Mouse (Mus musculus) layer of hippocampus, postnatal 25 days (tissue): Measurements from ENCODE around the gene 1700030K09Rik. TPM values are rescaled to one million over a fixed set of nuclear protein-coding genes. Genes with fewer than 3 reads are reported as not detected.
A peak's percentile ranks its signal among the peaks of the same experiment; 100 is the strongest.

ENCODE experiments used
- DNase-seq, 2 experiments: peaks; one replicate each; pipeline ENCODE4 v3.0.0; 2022; ENCODE audit warnings: mixed read lengths in 2 of 2, low spot score in 1 of 2; ENCODE audit errors: extremely low spot score in 1 of 2
- total RNA-seq, 2 experiments: library from RNA; stranded (reverse); gene quantifications; 2 replicates each; pipeline ENCODE4 v1.2.3; 2021

Gene 1700030K09Rik
- 10 to 100 TPM; 12.9 to 15.4 TPM for total RNA-seq

- DNase-seq, result peak; percentile 91 to 96
Measured at GRCm38 (mm10) chr8:72443338-72443993, at the start of gene 1700030K09Rik, which contains the start of gene Calr3. TSS of gene 1700030K09Rik (plus strand) at chr8:72443880. TSS of gene Calr3 (minus strand) at chr8:72443870.

GRCm38 (mm10) chr8:72401381-72401780 lies 42.3 kb upstream of the 1700030K09Rik start:
- DNase-seq, result no peak

GRCm38 (mm10) chr8:72402981-72403380 lies 40.7 kb upstream of the 1700030K09Rik start:
- no peak for DNase-seq

GRCm38 (mm10) chr8:72407878-72408277 lies 35.8 kb upstream of the 1700030K09Rik start:
- DNase-seq, result no peak

- DNase-seq, result no peak
Measured at GRCm38 (mm10) chr8:72409443-72409842, 34.2 kb upstream of the 1700030K09Rik start.

- no peak for DNase-seq
Measured at GRCm38 (mm10) chr8:72413839-72414238, 29.8 kb upstream of the 1700030K09Rik start.

- DNase-seq, result no peak
Measured at GRCm38 (mm10) chr8:72415252-72415651, 28.4 kb upstream of the 1700030K09Rik start.

GRCm38 (mm10) chr8:72418073-72418472 lies 25.6 kb upstream of the 1700030K09Rik start:
- DNase-seq, result no peak

GRCm38 (mm10) chr8:72420571-72421361 lies 22.9 kb upstream of the 1700030K09Rik start:
- DNase-seq, result peak; percentile 25 to 35

GRCm38 (mm10) chr8:72421362-72422335 lies 22.0 kb upstream of the 1700030K09Rik start, which contains the start of gene Eps15l1:
TSS of gene Eps15l1 (minus strand) at chr8:72421460.
- DNase-seq, result peak; percentile 92 to 97

- DNase-seq, result no peak
Measured at GRCm38 (mm10) chr8:72422926-72423325, 20.8 kb upstream of the 1700030K09Rik start.

- no peak for DNase-seq
Measured at GRCm38 (mm10) chr8:72429676-72430075, 14.0 kb upstream of the 1700030K09Rik start.

GRCm38 (mm10) chr8:72434952-72435351 lies 8.7 kb upstream of the 1700030K09Rik start:
- DNase-seq, result no peak

- no peak for DNase-seq
Measured at GRCm38 (mm10) chr8:72438248-72439015, 5.2 kb upstream of the 1700030K09Rik start.

GRCm38 (mm10) chr8:72443994-72444350 lies 292 bp downstream of the 1700030K09Rik start:
- no peak for DNase-seq

GRCm38 (mm10) chr8:72445071-72445470 lies 1.4 kb downstream of the 1700030K09Rik start:
- DNase-seq, result no peak

- no peak for DNase-seq
Measured at GRCm38 (mm10) chr8:72451516-72451915, 7.8 kb downstream of the 1700030K09Rik start.

GRCm38 (mm10) chr8:72453904-72454303 lies 10.2 kb downstream of the 1700030K09Rik start:
- DNase-seq, result no peak

- DNase-seq, result no peak
Measured at GRCm38 (mm10) chr8:72455317-72455716, 11.6 kb downstream of the 1700030K09Rik start.

- no peak for DNase-seq
Measured at GRCm38 (mm10) chr8:72457806-72458205, 14.1 kb downstream of the 1700030K09Rik start.
